Mouse (Mus musculus) ES-E14 (cell line): ENCODE results near the gene Ccl25. TPM values are rescaled to one million over a fixed set of nuclear protein-coding genes. Genes with fewer than 3 reads are reported as not detected.

ENCODE experiments used
- DNase-seq: peaks from one replicate; pipeline ENCODE4 v3.0.0-alpha.2; 2013; ENCODE audit warnings: low read depth, low spot score
- H3K27ac ChIP-seq: 2 replicates; pipeline ENCODE4 v1.5.1; 2012; ENCODE audit warnings: low read depth, mild to moderate bottlenecking, low read length, moderate library complexity, mixed read lengths; ENCODE audit not compliant: poor library complexity, insufficient read depth, severe bottlenecking
- H3K36me3 ChIP-seq: 2 replicates; pipeline ENCODE4 v1.6.1; 2012; ENCODE audit warnings: mild to moderate bottlenecking, low read length, moderate library complexity, mixed read lengths; ENCODE audit not compliant: control insufficient read depth, poor library complexity, insufficient read depth, severe bottlenecking
- H3K4me1 ChIP-seq, 2 experiments: fragments of 150-350 bp in 1 of 2; sonication (generic) in 1 of 2; 2 replicates each; pipeline ENCODE4 v1.6.1; 2012; ENCODE audit warnings: low read length in 2 of 2, mild to moderate bottlenecking in 1 of 2, mixed read lengths in 1 of 2; ENCODE audit not compliant: control insufficient read depth in 2 of 2, insufficient read depth in 2 of 2, poor library complexity in 1 of 2
- H3K4me3 ChIP-seq, 2 experiments: fragments of 150-350 bp in 1 of 2; sonication (generic) in 1 of 2; 2 replicates each; pipeline ENCODE4 v1.5.1; 2012; ENCODE audit warnings: low read length in 2 of 2, low read depth in 1 of 2, mild to moderate bottlenecking in 1 of 2, mixed read lengths in 1 of 2; ENCODE audit not compliant: insufficient read depth in 1 of 2, poor library complexity in 1 of 2, severe bottlenecking in 1 of 2
- H3K9ac ChIP-seq: 2 replicates; pipeline ENCODE4 v1.6.1; 2012; ENCODE audit warnings: low read depth, mild to moderate bottlenecking, low read length, mixed read lengths; ENCODE audit not compliant: poor library complexity, insufficient read depth, severe bottlenecking
- H3K9me3 ChIP-seq: fragments of 150-350 bp; sonication (generic); 2 replicates; pipeline ENCODE4 v1.6.1; 2012; ENCODE audit warnings: low read depth, mild to moderate bottlenecking, low read length; ENCODE audit not compliant: control insufficient read depth, insufficient read depth
- CHD2 ChIP-seq: IDR thresholded peaks from 2 replicates; pipeline ENCODE4 v1.6.1; 2014; ENCODE audit warnings: mild to moderate bottlenecking, low read depth, low read length, inconsistent platforms
- HCFC1 ChIP-seq: IDR thresholded peaks from 2 replicates; pipeline ENCODE4 v1.6.1; 2012; ENCODE audit warnings: low read length, inconsistent platforms, borderline replicate concordance; ENCODE audit not compliant: insufficient read depth
- MAFK ChIP-seq: IDR thresholded peaks from 2 replicates; pipeline ENCODE4 v1.6.1; 2014; ENCODE audit warnings: mild to moderate bottlenecking, low read depth, low read length, inconsistent platforms; ENCODE audit not compliant: insufficient read depth
- ZC3H11A ChIP-seq: IDR thresholded peaks from 2 replicates; pipeline ENCODE4 v1.6.1; 2012; ENCODE audit warnings: low read depth, mild to moderate bottlenecking, inconsistent platforms, low read length, borderline replicate concordance
- ZNF384 ChIP-seq: IDR thresholded peaks from 2 replicates; pipeline ENCODE4 v1.6.1; 2012; ENCODE audit warnings: low read depth, low read length, inconsistent platforms
- in situ Hi-C, 2 experiments: fragments of 600-800 bp; cut with MboI; formaldehyde crosslinking; loops; one replicate each; pipeline ENCODE4 v1.15.1; 2025; ENCODE audit warnings: low sequenced_read_pairs in 2 of 2, inconsistent platforms in 1 of 2; ENCODE audit not compliant: unreplicated experiment in 2 of 2
- total RNA-seq: library from RNA; depleted of rRNA; stranded (reverse); fragments of 300-350 nt; gene quantifications from 2 replicates; pipeline ENCODE4 v1.2.3, GENCODE M21; 2012

Ccl25 gene
- total RNA-seq, 1 experiment, result 17.6 TPM

DNA sequence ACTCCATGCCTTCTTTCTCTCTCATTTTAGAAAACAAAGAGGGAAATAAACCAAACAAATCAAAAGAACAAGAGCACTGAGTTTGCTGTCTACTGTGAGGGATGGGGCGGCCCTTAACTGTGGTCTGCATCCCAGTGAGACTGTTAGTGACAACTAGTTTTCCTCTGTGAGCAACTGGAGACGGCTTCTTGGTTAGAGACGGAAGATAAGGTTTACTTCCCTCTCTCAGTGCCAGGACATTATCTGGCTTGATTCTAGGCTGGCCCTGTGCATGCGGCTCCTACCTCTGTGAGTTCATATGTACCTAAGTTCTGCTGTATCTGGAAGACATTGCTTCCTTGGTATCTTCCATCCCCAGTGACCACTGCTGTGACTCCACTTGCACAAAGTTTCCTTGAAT lies 27.2 kb upstream of the Ccl25 start:
- no peak overlapping the region for H3K4me3 ChIP-seq
- no peak overlapping the region for H3K9ac ChIP-seq
- in situ Hi-C loops, result no loop called here
- peaks cover 0 to 1% of the 10 kb centered on the region in 2 experiments; a peak in 1 of 4 replicates for H3K4me1 ChIP-seq
- no peaks in the 10 kb centered on the region for H3K9me3 ChIP-seq
- peaks cover 47% of the 10 kb centered on the region for H3K36me3 ChIP-seq
- no peak for DNase-seq
- TF ChIP-seq MAFK (no peak), CHD2 (no peak), ZNF384 (no peak), ZC3H11A (no peak), HCFC1 (no peak)
- H3K27ac ChIP-seq, result no peak overlapping the region

DNA sequence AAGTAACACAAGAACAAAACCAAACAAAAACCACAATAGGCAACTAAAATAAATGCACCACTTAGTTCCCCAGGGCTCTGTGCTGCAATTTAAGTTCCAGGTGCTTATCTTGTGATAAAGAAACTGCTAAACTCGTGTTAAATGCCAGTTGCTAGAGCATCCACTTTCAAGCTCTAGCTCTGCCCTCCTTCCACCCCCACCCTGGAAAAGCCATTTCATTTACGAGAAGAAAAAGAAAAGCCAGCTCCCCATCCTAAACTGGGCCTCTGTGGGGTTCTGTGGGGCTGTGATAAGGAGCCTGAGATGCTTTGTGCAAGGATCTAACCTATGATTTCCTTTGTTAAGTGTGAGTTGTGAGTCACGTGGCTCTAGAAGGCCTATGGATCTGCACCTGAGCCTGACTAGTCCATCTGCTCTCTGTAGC lies 20.9 kb upstream of the Ccl25 start:
- DNase-seq, result no peak
- Histone ChIP-seq H3K9me3 (no peaks in the 10 kb centered on the region), H3K4me1 (peaks cover 0 to 1% of the 10 kb centered on the region in 2 experiments; a peak in 1 of 4 replicates), H3K4me3 (no peak overlapping the region), H3K36me3 (peaks cover 40% of the 10 kb centered on the region), H3K27ac (no peak overlapping the region), H3K9ac (no peak overlapping the region)
- in situ Hi-C loops, result no loop called here
- TF ChIP-seq CHD2, result no peak
- TF ChIP-seq HCFC1, result no peak
- TF ChIP-seq MAFK, result no peak
- TF ChIP-seq ZC3H11A, result no peak
- no peak for TF ChIP-seq ZNF384

DNA sequence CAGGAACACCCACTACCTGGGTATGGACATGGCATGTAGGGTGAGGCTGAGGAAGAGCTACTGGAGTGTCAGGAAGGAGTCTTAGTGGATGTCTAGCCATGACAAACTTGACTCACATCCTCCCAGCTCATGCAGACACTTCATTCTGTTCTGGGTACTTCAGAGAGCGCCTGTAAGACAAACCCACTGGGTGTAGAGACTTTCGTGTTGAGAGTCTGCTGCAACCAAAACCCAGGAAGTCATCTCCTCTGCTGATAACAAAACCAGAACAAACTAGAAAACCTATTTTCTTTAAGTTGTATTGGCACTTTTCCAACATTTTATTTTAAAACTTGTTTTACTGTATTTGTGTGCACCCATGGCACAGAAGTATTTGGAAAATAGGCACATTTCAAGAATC lies 19.2 kb upstream of the Ccl25 start:
- no peak overlapping the region for H3K27ac ChIP-seq
- H3K36me3 ChIP-seq, result peaks cover 35% of the 10 kb centered on the region
- H3K9ac ChIP-seq, result no peak overlapping the region
- DNase-seq, result no peak
- H3K9me3 ChIP-seq, result no peaks in the 10 kb centered on the region
- in situ Hi-C loops, result no loop called here
- H3K4me3 ChIP-seq, result no peak overlapping the region
- no peaks in the 10 kb centered on the region for H3K4me1 ChIP-seq
- no peak for TF ChIP-seq ZNF384
- TF ChIP-seq CHD2, result no peak
- no peak for TF ChIP-seq ZC3H11A
- no peak for TF ChIP-seq HCFC1
- no peak for TF ChIP-seq MAFK

GRCm38 (mm10) chr8:4312104-4312503 lies 12.9 kb upstream of the Ccl25 start:
- Histone ChIP-seq H3K4me1 (no peaks in the 10 kb centered on the region), H3K27ac (no peak overlapping the region), H3K9ac (no peak overlapping the region), H3K4me3 (no peak overlapping the region), H3K36me3 (peaks cover 15% of the 10 kb centered on the region), H3K9me3 (no peaks in the 10 kb centered on the region)
- no peak for DNase-seq
- TF ChIP-seq MAFK (no peak), HCFC1 (no peak), CHD2 (no peak)
- in situ Hi-C loops, result no loop called here
